In the genomic region with DNA sequence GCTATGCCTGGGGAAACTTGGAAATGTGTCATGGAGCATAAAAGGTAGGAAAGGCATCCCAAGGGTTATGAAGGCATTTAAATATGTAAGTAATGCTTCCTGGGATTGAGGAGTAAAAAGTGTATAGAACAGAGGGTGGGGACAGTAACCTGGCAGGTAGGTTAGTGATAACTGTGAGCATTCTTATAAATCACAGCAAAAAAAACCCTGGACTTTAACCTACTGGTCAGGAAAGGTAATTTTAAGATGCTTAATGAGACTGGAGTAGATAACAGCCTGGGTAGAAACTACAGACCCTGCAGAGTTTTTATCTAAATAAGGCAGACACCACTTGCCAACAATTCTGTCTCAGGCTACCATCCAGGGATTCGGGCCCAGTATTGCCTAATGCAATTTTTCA, we compare ENCODE assay signal across 21 mouse cellular contexts. TPM values are rescaled to one million over a fixed set of nuclear protein-coding genes. Genes with fewer than 3 reads are reported as not detected.
"Had no signal": no experiment of that assay in that cellular context is flagged by ENCODE, and none has a peak within 500 bp of the region (broad histone marks: within the 10 kb centered on the region; RNA-seq: fewer than 3 reads in every experiment).

No protein-coding gene starts in this region.

- ATAC-seq: midbrain, embryonic 13.5 days; midbrain, embryonic 15.5 days had no signal

- H3K9ac ChIP-seq: lung, embryonic 14.5 days; midbrain, embryonic 13.5 days; midbrain, embryonic 15.5 days; neural tube, embryonic 12.5 days had no signal

- H3K27me3 ChIP-seq: neural tube, embryonic 12.5 days had no signal

- H3K4me1 ChIP-seq: megakaryocyte, embryonic 14.5 days; midbrain, embryonic 13.5 days; midbrain, embryonic 15.5 days; neural tube, embryonic 12.5 days had no signal

- H3K36me3 ChIP-seq: midbrain, embryonic 13.5 days; midbrain, embryonic 15.5 days; neural tube, embryonic 12.5 days had no signal

- DNase-seq: lung, adult 18-20 months; lung, embryonic 14.5 days; lung, postnatal 10 days; lung, postnatal 4 days; right cerebral cortex, postnatal 25 days; right cerebral cortex, postnatal 4 days; spleen, adult 18-20 months; thymus, adult 18-20 months; thymus, postnatal 14 days; thymus, postnatal 36 days had no signal

- H3K4me3 ChIP-seq: megakaryocyte, embryonic 14.5 days; midbrain, embryonic 13.5 days; midbrain, embryonic 15.5 days; neural tube, embryonic 12.5 days had no signal

- H3K9me3 ChIP-seq: midbrain, embryonic 13.5 days; midbrain, embryonic 15.5 days; neural tube, embryonic 12.5 days had no signal

- H3K27ac ChIP-seq: midbrain, embryonic 13.5 days; midbrain, embryonic 15.5 days; neural tube, embryonic 12.5 days had no signal

- H3K4me2 ChIP-seq: lung, embryonic 14.5 days; midbrain, embryonic 11.5 days; midbrain, embryonic 13.5 days; midbrain, embryonic 15.5 days; neural tube, embryonic 12.5 days had no signal

RNA-seq across cellular contexts. Expression of a gene that starts 13.1 kb away (rescaled TPM):
- total RNA-seq: monocyte, adult 5-6 weeks; neutrophil, adult 5-6 weeks had no signal
- polyA plus RNA-seq: lung, embryonic 14.5 days; small intestine, adult 2 months; stomach, embryonic 14.5 days had no signal

RNA-seq across cellular contexts. Expression of a gene that starts 19.2 kb away (rescaled TPM):
- total RNA-seq: midbrain, postnatal 0 days; monocyte, adult 5-6 weeks had no signal
- polyA plus RNA-seq: lung, embryonic 14.5 days; midbrain, postnatal 0 days; neural tube, embryonic 12.5 days; small intestine, adult 2 months; thymus, postnatal 0 days had no signal
